Mouse (Mus musculus): ENCODE measurements at regions not wholly inside any gene's neighbourhood (a gene's known extent, or its start where the extent isn't known, plus 50 kb on each side); places are given as distances from the start of the nearest gene placed in this dataset.

GRCm38 (mm10) chr13:37107721-37108120 lies 57.7 kb upstream of the F13a1 start:
- Histone ChIP-seq H3K4me1 (ENCODE audit: control insufficient read depth, insufficient read depth, low read length) (no peaks in the 10 kb centered on the region), H3K9ac (replicated peaks; ENCODE audit: low read length) (no peak overlapping the region), H3K4me2 (ENCODE audit: low read depth, low read length) (no peak overlapping the region), H3K9me3 (replicated peaks; ENCODE audit: control insufficient read depth, low read length) (no peaks in the 10 kb centered on the region), H3K27ac (replicated peaks; ENCODE audit: low read depth, low read length) (no peak overlapping the region), H3K27me3 (ENCODE audit: control insufficient read depth, insufficient read depth, low read length) (no peaks in the 10 kb centered on the region), H3K36me3 (replicated peaks; ENCODE audit: control insufficient read depth, insufficient read depth, low read depth, low read length) (no peaks in the 10 kb centered on the region), H3K4me3 (ENCODE audit: low read depth, low read length) (no peak overlapping the region)
- ATAC-seq (replicated peaks; ENCODE audit: insufficient number of reproducible peaks, low FRiP score, low TSS enrichment, low read depth) (no peak), DNase-seq (ENCODE audit: low spot score) (no peak)
- WGBS: 85% methylated on average over 5 of the region's 5 CpGs

- H3K27me3 ChIP-seq (ENCODE audit: control insufficient read depth, insufficient read depth, low read length): no peaks in the 10 kb centered on the region
- H3K4me1 ChIP-seq (ENCODE audit: control insufficient read depth, insufficient read depth, low read length): no peaks in the 10 kb centered on the region
- no peak overlapping the region for H3K4me3 ChIP-seq (ENCODE audit: low read depth, low read length)
- no peaks in the 10 kb centered on the region for H3K36me3 ChIP-seq (replicated peaks; ENCODE audit: control insufficient read depth, insufficient read depth, low read depth, low read length)
- no peak overlapping the region for H3K27ac ChIP-seq (replicated peaks; ENCODE audit: low read depth, low read length)
- no peaks in the 10 kb centered on the region for H3K9me3 ChIP-seq (replicated peaks; ENCODE audit: control insufficient read depth, low read length)
- ATAC-seq (replicated peaks; ENCODE audit: insufficient number of reproducible peaks, low FRiP score, low TSS enrichment, low read depth) (no peak), DNase-seq (ENCODE audit: low spot score) (no peak)
- no peak overlapping the region for H3K9ac ChIP-seq (replicated peaks; ENCODE audit: low read length)
- 91% methylated on average over 5 of the region's 5 CpGs for WGBS
- H3K4me2 ChIP-seq (ENCODE audit: low read depth, low read length): no peak overlapping the region
Observed at GRCm38 (mm10) chr13:37106009-37106408, 56.0 kb upstream of the F13a1 start.

- Histone ChIP-seq H3K27ac (replicated peaks; ENCODE audit: low read depth, low read length) (no peak overlapping the region), H3K4me2 (ENCODE audit: low read depth, low read length) (no peak overlapping the region), H3K4me3 (ENCODE audit: low read depth, low read length) (no peak overlapping the region), H3K9me3 (replicated peaks; ENCODE audit: control insufficient read depth, low read length) (no peaks in the 10 kb centered on the region), H3K4me1 (ENCODE audit: control insufficient read depth, insufficient read depth, low read length) (no peaks in the 10 kb centered on the region), H3K27me3 (ENCODE audit: control insufficient read depth, insufficient read depth, low read length) (no peaks in the 10 kb centered on the region), H3K36me3 (replicated peaks; ENCODE audit: control insufficient read depth, insufficient read depth, low read depth, low read length) (no peaks in the 10 kb centered on the region), H3K9ac (replicated peaks; ENCODE audit: low read length) (no peak overlapping the region)
- ATAC-seq (replicated peaks; ENCODE audit: insufficient number of reproducible peaks, low FRiP score, low TSS enrichment, low read depth): no peak; the same call in 1 of the 2 replicates
- DNase-seq (ENCODE audit: low spot score): no peak
- 71% methylated on average over 9 of the region's 9 CpGs for WGBS
Observed at GRCm38 (mm10) chr13:37104410-37105294, 54.6 kb upstream of the F13a1 start.

- ATAC-seq (replicated peaks; ENCODE audit: insufficient number of reproducible peaks, low FRiP score, low TSS enrichment, low read depth) (no peak), DNase-seq (ENCODE audit: low spot score) (peak; percentile 2)
- Histone ChIP-seq H3K36me3 (replicated peaks; ENCODE audit: control insufficient read depth, insufficient read depth, low read depth, low read length) (no peaks in the 10 kb centered on the region), H3K4me2 (ENCODE audit: low read depth, low read length) (no peak overlapping the region), H3K9me3 (replicated peaks; ENCODE audit: control insufficient read depth, low read length) (no peaks in the 10 kb centered on the region), H3K4me1 (ENCODE audit: control insufficient read depth, insufficient read depth, low read length) (no peaks in the 10 kb centered on the region), H3K27ac (replicated peaks; ENCODE audit: low read depth, low read length) (no peak overlapping the region), H3K9ac (replicated peaks; ENCODE audit: low read length) (no peak overlapping the region), H3K4me3 (ENCODE audit: low read depth, low read length) (no peak overlapping the region), H3K27me3 (ENCODE audit: control insufficient read depth, insufficient read depth, low read length) (no peaks in the 10 kb centered on the region)
- 40% methylated on average over 6 of the region's 6 CpGs for WGBS
Observed at GRCm38 (mm10) chr13:37103741-37104296, 53.8 kb upstream of the F13a1 start.

- H3K9me3 ChIP-seq (replicated peaks; ENCODE audit: control insufficient read depth, low read length): no peaks in the 10 kb centered on the region
- DNase-seq (ENCODE audit: low spot score) (no peak), ATAC-seq (replicated peaks; ENCODE audit: insufficient number of reproducible peaks, low FRiP score, low TSS enrichment, low read depth) (no peak)
- no peaks in the 10 kb centered on the region for H3K4me1 ChIP-seq (ENCODE audit: control insufficient read depth, insufficient read depth, low read length)
- H3K27me3 ChIP-seq (ENCODE audit: control insufficient read depth, insufficient read depth, low read length): no peaks in the 10 kb centered on the region
- no peak overlapping the region for H3K27ac ChIP-seq (replicated peaks; ENCODE audit: low read depth, low read length)
- WGBS: 91% methylated on average over 4 of the region's 4 CpGs
- no peak overlapping the region for H3K4me2 ChIP-seq (ENCODE audit: low read depth, low read length)
- no peaks in the 10 kb centered on the region for H3K36me3 ChIP-seq (replicated peaks; ENCODE audit: control insufficient read depth, insufficient read depth, low read depth, low read length)
- no peak overlapping the region for H3K9ac ChIP-seq (replicated peaks; ENCODE audit: low read length)
- H3K4me3 ChIP-seq (ENCODE audit: low read depth, low read length): no peak overlapping the region
Observed at GRCm38 (mm10) chr13:37101755-37102154, 51.7 kb upstream of the F13a1 start.
